Mouse (Mus musculus) heart, embryonic 13.5 days (tissue): ENCODE measurements around the gene Oprm1. TPM values are rescaled to one million over a fixed set of nuclear protein-coding genes. Genes with fewer than 3 reads are reported as not detected.

Experiments
- ATAC-seq: fragments of 200-750 bp; cut with Nextera tagmentation; 2 replicates; pipeline ENCODE4 v1.8.0; 2017; ENCODE audit warnings: moderate TSS enrichment; ENCODE audit not compliant: insufficient number of reproducible peaks, low FRiP score, low TSS enrichment; ENCODE audit errors: extremely low read depth
- H3K27ac ChIP-seq: fragments of 300-500 bp; sonication (generic); replicated peaks from 2 replicates; pipeline ENCODE4 v1.5.1; 2015; ENCODE audit warnings: moderate library complexity, mild to moderate bottlenecking, inconsistent platforms
- H3K27me3 ChIP-seq: fragments of 300-500 bp; sonication (generic); replicated peaks from 2 replicates; pipeline ENCODE4 v1.6.1; 2015; ENCODE audit warnings: mild to moderate bottlenecking, inconsistent platforms
- H3K36me3 ChIP-seq: fragments of 300-500 bp; sonication (generic); 2 replicates; pipeline ENCODE4 v1.6.1; 2015; ENCODE audit warnings: mild to moderate bottlenecking, inconsistent platforms
- H3K4me1 ChIP-seq: fragments of 300-500 bp; sonication (generic); 2 replicates; pipeline ENCODE4 v1.6.1; 2015; ENCODE audit warnings: inconsistent platforms
- H3K4me2 ChIP-seq: fragments of 300-500 bp; sonication (generic); 2 replicates; pipeline ENCODE4 v1.6.1; 2015; ENCODE audit warnings: inconsistent platforms, mild to moderate bottlenecking, moderate library complexity
- H3K4me3 ChIP-seq: fragments of 300-500 bp; sonication (generic); 2 replicates; pipeline ENCODE4 v1.5.1; 2015; ENCODE audit warnings: moderate library complexity, mild to moderate bottlenecking, inconsistent platforms
- H3K9ac ChIP-seq: fragments of 300-500 bp; sonication (generic); 2 replicates; pipeline ENCODE4 v1.6.1; 2015; ENCODE audit warnings: inconsistent platforms, mild to moderate bottlenecking, moderate library complexity
- H3K9me3 ChIP-seq: fragments of 300-500 bp; sonication (generic); 2 replicates; pipeline ENCODE4 v1.6.1; 2016; ENCODE audit warnings: inconsistent platforms
- WGBS: fragments of 180-500 bp; shearing (Covaris S2); methylation state at CpG from one replicate; pipeline ENCODE4 v1.1.7; 2015; ENCODE audit warnings: mixed read lengths; 5-methylcytosine and 5-hydroxymethylcytosine counted together
- polyA plus RNA-seq: library from polyadenylated mRNA; unstranded; fragments of >200 nt; fragmentation: Nextera tagmentation; extraction: Ambion mirVana; gene quantifications from 2 replicates; pipeline ENCODE4 v1.2.1, GENCODE M21; 2015

Gene Oprm1
- polyA plus RNA-seq, 1 experiment from 2014 or later, result not detected

GRCm38 (mm10) chr10:6934776-6935175 is 176.5 kb downstream of the Oprm1 start:
- no peaks in the 10 kb centered on the region for H3K27me3 ChIP-seq
- no peaks in the 10 kb centered on the region for H3K9me3 ChIP-seq
- no peak overlapping the region for H3K9ac ChIP-seq
- H3K4me2 ChIP-seq, result no peak overlapping the region
- H3K36me3 ChIP-seq, result no peaks in the 10 kb centered on the region
- no peak overlapping the region for H3K27ac ChIP-seq
- no peaks in the 10 kb centered on the region for H3K4me1 ChIP-seq
- WGBS, result 68% methylated on average over 3 of the region's 3 CpGs
- no peak overlapping the region for H3K4me3 ChIP-seq
- no peak for ATAC-seq

- Histone ChIP-seq H3K4me3 (no peak overlapping the region), H3K27me3 (no peaks in the 10 kb centered on the region), H3K36me3 (no peaks in the 10 kb centered on the region), H3K27ac (no peak overlapping the region), H3K4me2 (no peak overlapping the region), H3K4me1 (no peaks in the 10 kb centered on the region), H3K9me3 (no peaks in the 10 kb centered on the region), H3K9ac (no peak overlapping the region)
- ATAC-seq, result no peak
- WGBS, result 69% methylated on average over 4 of the region's 4 CpGs
These were observed 178.5 kb downstream of the Oprm1 start for GRCm38 (mm10) chr10:6936671-6937425.

GRCm38 (mm10) chr10:6953115-6953514 is 194.8 kb downstream of the Oprm1 start:
- Histone ChIP-seq H3K4me3 (no peak overlapping the region), H3K27ac (no peak overlapping the region), H3K4me2 (no peak overlapping the region), H3K9ac (no peak overlapping the region), H3K27me3 (no peaks in the 10 kb centered on the region), H3K36me3 (no peaks in the 10 kb centered on the region), H3K4me1 (no peaks in the 10 kb centered on the region), H3K9me3 (no peaks in the 10 kb centered on the region)
- 71% methylated on average over 1 of the region's 1 CpGs for WGBS
- ATAC-seq, result no peak

- Histone ChIP-seq H3K9ac (no peak overlapping the region), H3K9me3 (no peaks in the 10 kb centered on the region), H3K4me2 (no peak overlapping the region), H3K36me3 (no peaks in the 10 kb centered on the region), H3K4me3 (no peak overlapping the region), H3K4me1 (no peaks in the 10 kb centered on the region), H3K27me3 (no peaks in the 10 kb centered on the region), H3K27ac (no peak overlapping the region)
- no peak for ATAC-seq
These were observed 196.2 kb downstream of the Oprm1 start for GRCm38 (mm10) chr10:6954533-6954932.

GRCm38 (mm10) chr10:6956357-6956756 is 198.1 kb downstream of the Oprm1 start:
- Histone ChIP-seq H3K4me3 (no peak overlapping the region), H3K4me1 (no peaks in the 10 kb centered on the region), H3K36me3 (no peaks in the 10 kb centered on the region), H3K4me2 (no peak overlapping the region), H3K27ac (no peak overlapping the region), H3K27me3 (no peaks in the 10 kb centered on the region), H3K9me3 (no peaks in the 10 kb centered on the region), H3K9ac (no peak overlapping the region)
- no peak for ATAC-seq
- 73% methylated on average over 2 of the region's 2 CpGs for WGBS

GRCm38 (mm10) chr10:6958791-6959190 is 200.5 kb downstream of the Oprm1 start:
- Histone ChIP-seq H3K9me3 (no peaks in the 10 kb centered on the region), H3K27me3 (no peaks in the 10 kb centered on the region), H3K4me3 (no peak overlapping the region), H3K4me2 (no peak overlapping the region), H3K4me1 (no peaks in the 10 kb centered on the region), H3K36me3 (no peaks in the 10 kb centered on the region), H3K27ac (no peak overlapping the region), H3K9ac (no peak overlapping the region)
- no peak for ATAC-seq
- 64% methylated on average over 5 of the region's 5 CpGs for WGBS

- H3K27me3 ChIP-seq, result no peaks in the 10 kb centered on the region
- no peak overlapping the region for H3K9ac ChIP-seq
- no peaks in the 10 kb centered on the region for H3K36me3 ChIP-seq
- WGBS, result 65% methylated on average over 8 of the region's 8 CpGs
- no peaks in the 10 kb centered on the region for H3K9me3 ChIP-seq
- H3K27ac ChIP-seq, result no peak overlapping the region
- H3K4me2 ChIP-seq, result no peak overlapping the region
- H3K4me1 ChIP-seq, result no peaks in the 10 kb centered on the region
- H3K4me3 ChIP-seq, result no peak overlapping the region
- ATAC-seq, result no peak
These were observed 209.4 kb downstream of the Oprm1 start for GRCm38 (mm10) chr10:6967588-6968242.

- H3K27me3 ChIP-seq, result no peaks in the 10 kb centered on the region
These were observed 210.0 kb downstream of the Oprm1 start for GRCm38 (mm10) chr10:6968334-6968733.

GRCm38 (mm10) chr10:6977843-6978242 is 219.5 kb downstream of the Oprm1 start:
- Histone ChIP-seq H3K36me3 (no peaks in the 10 kb centered on the region), H3K4me3 (no peak overlapping the region), H3K9me3 (no peaks in the 10 kb centered on the region), H3K4me1 (no peaks in the 10 kb centered on the region), H3K9ac (no peak overlapping the region), H3K27ac (no peak overlapping the region), H3K27me3 (no peaks in the 10 kb centered on the region), H3K4me2 (no peak overlapping the region)
- 55% methylated on average over 2 of the region's 2 CpGs for WGBS
- ATAC-seq, result no peak

More at GRCm38 (mm10) chr10:6968334-6968733, 210.0 kb downstream of the Oprm1 start:
- no peak for ATAC-seq
- no peaks in the 10 kb centered on the region for H3K36me3 ChIP-seq
- no peak overlapping the region for H3K27ac ChIP-seq
- no peaks in the 10 kb centered on the region for H3K9me3 ChIP-seq
- no peak overlapping the region for H3K9ac ChIP-seq
- no peaks in the 10 kb centered on the region for H3K4me1 ChIP-seq
- 59% methylated on average over 1 of the region's 1 CpGs for WGBS
- no peak overlapping the region for H3K4me2 ChIP-seq
- no peak overlapping the region for H3K4me3 ChIP-seq

GRCm38 (mm10) chr10:6978733-6979132 is 220.4 kb downstream of the Oprm1 start:
- H3K9ac ChIP-seq, result no peak overlapping the region
- no peaks in the 10 kb centered on the region for H3K9me3 ChIP-seq
- no peak overlapping the region for H3K4me2 ChIP-seq
- no peak overlapping the region for H3K27ac ChIP-seq
- H3K36me3 ChIP-seq, result no peaks in the 10 kb centered on the region
- no peak overlapping the region for H3K4me3 ChIP-seq
- H3K4me1 ChIP-seq, result no peaks in the 10 kb centered on the region
- ATAC-seq, result no peak
- H3K27me3 ChIP-seq, result no peaks in the 10 kb centered on the region
- WGBS, result 76% methylated on average over 1 of the region's 1 CpGs

- H3K4me2 ChIP-seq, result 0 out of 2 replicates have a peak overlapping the region, but pooled peaks have one; percentile 56
These were observed 220.9 kb downstream of the Oprm1 start for GRCm38 (mm10) chr10:6979216-6979615.

GRCm38 (mm10) chr10:6979789-6980188 is 221.5 kb downstream of the Oprm1 start:
- no peak overlapping the region for H3K27ac ChIP-seq
- H3K9ac ChIP-seq, result no peak overlapping the region
- WGBS, result 49% methylated on average over 8 of the region's 8 CpGs
- no peak for ATAC-seq
- H3K4me2 ChIP-seq, result peak overlapping the region; percentile 56
- H3K36me3 ChIP-seq, result no peaks in the 10 kb centered on the region
- peak overlapping the region; percentile 29 for H3K4me3 ChIP-seq
- H3K4me1 ChIP-seq, result no peaks in the 10 kb centered on the region
- H3K27me3 ChIP-seq, result no peaks in the 10 kb centered on the region
- H3K9me3 ChIP-seq, result no peaks in the 10 kb centered on the region

More at GRCm38 (mm10) chr10:6979216-6979615, 220.9 kb downstream of the Oprm1 start:
- no peaks in the 10 kb centered on the region for H3K4me1 ChIP-seq
- H3K9ac ChIP-seq, result no peak overlapping the region
- no peaks in the 10 kb centered on the region for H3K27me3 ChIP-seq
- no peak overlapping the region for H3K4me3 ChIP-seq
- no peaks in the 10 kb centered on the region for H3K36me3 ChIP-seq
- H3K9me3 ChIP-seq, result no peaks in the 10 kb centered on the region
- no peak overlapping the region for H3K27ac ChIP-seq
- no peak for ATAC-seq
- WGBS, result 72% methylated on average over 7 of the region's 7 CpGs
